Mouse (Mus musculus) heart, embryonic 14.5 days (tissue): Measurements from ENCODE around the gene Xylt1. TPM values are rescaled to one million over a fixed set of nuclear protein-coding genes. Genes with fewer than 3 reads are reported as not detected.

Experiments used
- ATAC-seq: fragments of 200-750 bp; cut with Nextera tagmentation; 2 replicates; pipeline ENCODE4 v1.8.0; 2017; ENCODE audit warnings: low read depth, moderate TSS enrichment; ENCODE audit not compliant: insufficient number of reproducible peaks, insufficient read depth, low FRiP score
- H3K27ac ChIP-seq, 2 experiments: fragments of 200-500 bp in 1 of 2; fragments of 300-500 bp in 1 of 2; sonication (generic) in 1 of 2; replicated peaks in 1 of 2; 2 replicates each; pipeline ENCODE4 v1.5.1; 2012 to 2014; ENCODE audit warnings: low read depth in 2 of 2, low read length in 2 of 2, control low read depth in 1 of 2, mild to moderate bottlenecking in 1 of 2, mixed read lengths in 1 of 2; ENCODE audit not compliant: control insufficient read depth in 1 of 2, insufficient read depth in 1 of 2
- H3K27me3 ChIP-seq: fragments of 300-500 bp; sonication (generic); 2 replicates; pipeline ENCODE4 v1.6.1; 2014; ENCODE audit warnings: mild to moderate bottlenecking, low read length, control low read depth; ENCODE audit not compliant: control insufficient read depth, insufficient read depth
- H3K36me3 ChIP-seq: fragments of 300-500 bp; sonication (generic); 2 replicates; pipeline ENCODE4 v1.6.1; 2014; ENCODE audit warnings: mild to moderate bottlenecking, control low read depth, low read length, mixed read lengths; ENCODE audit not compliant: control insufficient read depth, insufficient read depth
- H3K4me1 ChIP-seq, 2 experiments: fragments of 200-500 bp in 1 of 2; fragments of 300-500 bp in 1 of 2; sonication (generic) in 1 of 2; 2 replicates each; pipeline ENCODE4 v1.6.1; 2012 to 2014; ENCODE audit warnings: low read length in 2 of 2, control low read depth in 1 of 2, mixed read lengths in 1 of 2; ENCODE audit not compliant: control insufficient read depth in 2 of 2, insufficient read depth in 2 of 2
- H3K4me2 ChIP-seq: fragments of 300-500 bp; sonication (generic); 2 replicates; pipeline ENCODE4 v1.6.1; 2014; ENCODE audit warnings: mild to moderate bottlenecking, low read length
- H3K4me3 ChIP-seq, 2 experiments: fragments of 200-500 bp in 1 of 2; fragments of 300-500 bp in 1 of 2; sonication (generic) in 1 of 2; 2 replicates each; pipeline ENCODE4 v1.5.1; 2012 to 2014; ENCODE audit warnings: low read length in 2 of 2, mild to moderate bottlenecking in 2 of 2, control low read depth in 1 of 2, low read depth in 1 of 2, moderate library complexity in 1 of 2; ENCODE audit not compliant: control insufficient read depth in 1 of 2, insufficient read depth in 1 of 2
- H3K9ac ChIP-seq: fragments of 300-500 bp; sonication (generic); 2 replicates; pipeline ENCODE4 v1.6.1; 2014; ENCODE audit warnings: mild to moderate bottlenecking, low read length
- H3K9me3 ChIP-seq: fragments of 300-500 bp; sonication (generic); 2 replicates; pipeline ENCODE4 v1.6.1; 2016; ENCODE audit warnings: low read length, control low read depth; ENCODE audit not compliant: control insufficient read depth
- WGBS: fragments of 180-500 bp; shearing (Covaris S2); extraction: QIAGEN DNeasy Blood & Tissue Kit; methylation state at CpG from one replicate; pipeline ENCODE4 v1.1.7; 2014; 5-methylcytosine and 5-hydroxymethylcytosine counted together
- polyA plus RNA-seq: library from polyadenylated mRNA; unstranded; fragments of >200 nt; fragmentation: Nextera tagmentation; extraction: Ambion mirVana; gene quantifications from 2 replicates; pipeline ENCODE4 v1.2.1, GENCODE M21; 2014

Xylt1 gene
- polyA plus RNA-seq, 1 experiment from 2014 or later: 2.0 TPM

GRCm38 (mm10) chr7:117618715-117619150, 238.0 kb downstream of the Xylt1 start:
- Histone ChIP-seq H3K9me3 (no peaks in the 10 kb centered on the region), H3K4me2 (no peak overlapping the region), H3K27ac (no peak overlapping the region), H3K27me3 (no peaks in the 10 kb centered on the region), H3K4me3 (no peak overlapping the region), H3K36me3 (no peaks in the 10 kb centered on the region), H3K4me1 (no peaks in the 10 kb centered on the region), H3K9ac (no peak overlapping the region)
- no peak for ATAC-seq
- WGBS: 59% methylated on average over 4 of the region's 4 CpGs

DNA sequence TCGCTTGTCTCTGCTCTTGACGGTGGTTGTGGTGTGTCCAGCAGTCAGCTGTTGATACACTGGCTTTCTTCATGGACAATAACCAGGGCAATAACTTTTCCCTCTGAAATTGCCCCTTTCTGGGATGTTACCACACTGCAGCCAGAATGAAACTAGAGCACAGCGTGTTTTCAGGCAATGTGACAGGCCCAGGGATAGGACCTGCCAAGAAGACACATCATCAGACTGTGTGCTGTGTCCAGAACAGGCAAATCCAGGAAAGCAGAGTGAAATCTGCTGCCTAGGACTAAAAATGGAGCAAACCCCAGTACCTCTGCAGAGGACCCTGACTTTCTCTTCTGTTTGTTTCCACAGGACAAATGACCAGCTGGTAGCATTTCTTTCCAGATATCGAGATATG, 240.8 kb downstream of the Xylt1 start:
- H3K9me3 ChIP-seq: no peaks in the 10 kb centered on the region
- WGBS: 82% methylated on average over 4 of the region's 4 CpGs

DNA sequence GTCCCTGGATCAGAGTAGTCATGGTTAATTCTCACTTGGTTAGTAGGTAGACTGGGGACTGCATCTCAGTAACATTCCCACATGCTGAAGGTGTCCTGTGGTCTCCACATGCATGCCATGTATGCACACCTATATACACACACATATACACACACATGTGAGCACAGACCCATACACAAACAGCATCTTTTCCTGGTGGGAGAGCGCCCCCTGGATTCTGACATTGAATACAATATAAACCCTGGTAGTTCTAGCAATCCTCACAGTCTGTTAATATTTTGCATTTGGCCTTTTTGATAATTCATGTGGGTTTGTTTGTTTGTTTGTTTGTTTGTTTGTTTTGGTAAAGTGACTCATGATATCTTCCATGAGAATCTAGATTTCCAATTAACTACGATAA, 242.0 kb downstream of the Xylt1 start:
- H3K9ac ChIP-seq: no peak overlapping the region
- no peak overlapping the region for H3K4me2 ChIP-seq
- no peaks in the 10 kb centered on the region for H3K27me3 ChIP-seq
- WGBS: 65% methylated on average over 2 of the region's 2 CpGs
- no peak overlapping the region for H3K4me3 ChIP-seq
- H3K36me3 ChIP-seq: no peaks in the 10 kb centered on the region
- ATAC-seq: no peak
- no peaks in the 10 kb centered on the region for H3K9me3 ChIP-seq
- no peak overlapping the region for H3K27ac ChIP-seq
- H3K4me1 ChIP-seq: no peaks in the 10 kb centered on the region

More for the DNA sequence above, 240.8 kb downstream of the Xylt1 start:
- Histone ChIP-seq H3K4me2 (no peak overlapping the region), H3K4me3 (no peak overlapping the region), H3K4me1 (no peaks in the 10 kb centered on the region), H3K9ac (no peak overlapping the region), H3K27ac (no peak overlapping the region), H3K36me3 (no peaks in the 10 kb centered on the region), H3K27me3 (no peaks in the 10 kb centered on the region)
- no peak for ATAC-seq

GRCm38 (mm10) chr7:117628791-117629190, 248.0 kb downstream of the Xylt1 start:
- WGBS: 52% methylated on average over 3 of the region's 3 CpGs
- no peak for ATAC-seq
- Histone ChIP-seq H3K9me3 (no peaks in the 10 kb centered on the region), H3K27me3 (no peaks in the 10 kb centered on the region), H3K4me3 (no peak overlapping the region), H3K27ac (no peak overlapping the region), H3K9ac (no peak overlapping the region), H3K36me3 (no peaks in the 10 kb centered on the region), H3K4me2 (no peak overlapping the region), H3K4me1 (no peaks in the 10 kb centered on the region)

GRCm38 (mm10) chr7:117630657-117631056, 249.9 kb downstream of the Xylt1 start:
- 55% methylated on average over 5 of the region's 5 CpGs for WGBS
- no peaks in the 10 kb centered on the region for H3K27me3 ChIP-seq
- H3K4me3 ChIP-seq: no peak overlapping the region
- H3K27ac ChIP-seq: no peak overlapping the region
- no peak for ATAC-seq
- H3K4me2 ChIP-seq: no peak overlapping the region
- no peaks in the 10 kb centered on the region for H3K9me3 ChIP-seq
- no peaks in the 10 kb centered on the region for H3K4me1 ChIP-seq
- H3K36me3 ChIP-seq: no peaks in the 10 kb centered on the region
- no peak overlapping the region for H3K9ac ChIP-seq

GRCm38 (mm10) chr7:117635584-117635983, 254.8 kb downstream of the Xylt1 start:
- 90% methylated on average over 4 of the region's 4 CpGs for WGBS
- Histone ChIP-seq H3K27ac (no peak overlapping the region), H3K4me2 (no peak overlapping the region), H3K4me3 (no peak overlapping the region), H3K4me1 (no peaks in the 10 kb centered on the region), H3K27me3 (no peaks in the 10 kb centered on the region), H3K9me3 (no peaks in the 10 kb centered on the region), H3K9ac (no peak overlapping the region), H3K36me3 (no peaks in the 10 kb centered on the region)
- no peak for ATAC-seq

DNA sequence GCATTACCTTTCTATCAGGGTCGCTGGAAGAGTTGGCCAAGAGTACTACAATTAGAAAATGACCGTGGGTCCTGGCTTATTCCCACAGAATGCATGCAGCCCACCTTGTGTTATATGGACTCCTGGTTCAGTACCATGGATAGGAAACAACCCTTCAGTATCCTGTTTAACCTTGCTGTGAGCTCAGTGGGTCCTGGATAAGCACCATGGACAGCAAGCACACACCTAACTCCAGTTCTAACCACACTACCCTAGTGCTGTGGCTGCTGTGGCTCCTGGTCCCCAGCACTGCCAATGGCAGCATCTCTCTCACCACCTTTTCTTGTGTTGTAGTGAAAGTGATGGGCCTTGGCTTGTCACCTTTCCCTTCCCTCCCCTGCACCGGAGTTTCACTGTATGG, 255.9 kb downstream of the Xylt1 start:
- no peak for ATAC-seq
- H3K27me3 ChIP-seq: no peaks in the 10 kb centered on the region
- H3K9me3 ChIP-seq: no peaks in the 10 kb centered on the region
- H3K9ac ChIP-seq: no peak overlapping the region
- no peaks in the 10 kb centered on the region for H3K4me1 ChIP-seq
- H3K4me3 ChIP-seq: no peak overlapping the region
- 66% methylated on average over 3 of the region's 3 CpGs for WGBS
- no peak overlapping the region for H3K4me2 ChIP-seq
- H3K27ac ChIP-seq: no peak overlapping the region
- no peaks in the 10 kb centered on the region for H3K36me3 ChIP-seq

GRCm38 (mm10) chr7:117637997-117638396, 257.2 kb downstream of the Xylt1 start:
- no peak overlapping the region for H3K27ac ChIP-seq
- H3K9me3 ChIP-seq: no peaks in the 10 kb centered on the region
- ATAC-seq: no peak
- H3K9ac ChIP-seq: no peak overlapping the region
- 85% methylated on average over 2 of the region's 2 CpGs for WGBS
- H3K4me1 ChIP-seq: no peaks in the 10 kb centered on the region
- no peaks in the 10 kb centered on the region for H3K27me3 ChIP-seq
- no peak overlapping the region for H3K4me2 ChIP-seq
- no peaks in the 10 kb centered on the region for H3K36me3 ChIP-seq
- H3K4me3 ChIP-seq: no peak overlapping the region
